Comparison of ENCODE assay signal across 20 mouse cellular contexts in genomic region chr8:120813028-120813427, GRCm38 (mm10).
DNase-seq lines count a peak whose midpoint lies in the region; ATAC-seq and TF ChIP-seq lines count a peak whose summit lies in the region.
"Had no signal": no experiment of that assay in that cellular context is flagged by ENCODE, and none has a peak within 500 bp of the region (broad histone marks: within the 10 kb centered on the region; RNA-seq: fewer than 3 reads in every experiment).

No protein-coding gene starts in this region.

- no peak for TF ChIP-seq CTCF in lung, adult 2 months (IDR thresholded peaks at IDR 0.05; ENCODE audit: insufficient read depth, low read length)

- no peak for TF ChIP-seq POLR2A in lung, adult 2 months (IDR thresholded peaks at IDR 0.05; ENCODE audit: borderline replicate concordance, extremely low read depth, low read depth, low read length)

- WGBS in lung, adult 2 months, result 22% methylated on average over 2 of the region's 2 CpGs
- whole genome bisulfite sequencing in intestine, embryonic 15.5 days, result 39% methylated on average over 2 of the region's 2 CpGs

- no peak overlapping the region for H3K9ac ChIP-seq in intestine, embryonic 15.5 days
- H3K9ac ChIP-seq: embryonic facial prominence, embryonic 13.5 days; forebrain, embryonic 12.5 days; heart, embryonic 15.5 days; hindbrain, embryonic 13.5 days had no signal

- no peak overlapping the region for H3K4me2 ChIP-seq in intestine, embryonic 15.5 days (replicated peaks)
- H3K4me2 ChIP-seq: embryonic facial prominence, embryonic 13.5 days; forebrain, embryonic 12.5 days; heart, embryonic 11.5 days; heart, embryonic 15.5 days; hindbrain, embryonic 13.5 days had no signal

- H3K27ac ChIP-seq in intestine, embryonic 15.5 days, result no peak overlapping the region
- H3K27ac ChIP-seq: embryonic facial prominence, embryonic 13.5 days; forebrain, embryonic 12.5 days; heart, embryonic 15.5 days; hindbrain, embryonic 13.5 days; hindbrain, postnatal 0 days had no signal

- peaks cover 10% of the 10 kb centered on the region for H3K4me1 ChIP-seq in lung, adult 2 months (ENCODE audit: control insufficient read depth, insufficient read depth, low read length)
- H3K4me1 ChIP-seq in intestine, embryonic 15.5 days (replicated peaks), result no peaks in the 10 kb centered on the region
- H3K4me1 ChIP-seq: forebrain, embryonic 12.5 days; hindbrain, embryonic 13.5 days had no signal

- H3K36me3 ChIP-seq in intestine, embryonic 15.5 days, result no peaks in the 10 kb centered on the region
- H3K36me3 ChIP-seq: embryonic facial prominence, embryonic 13.5 days; forebrain, embryonic 12.5 days; G1E; heart, embryonic 15.5 days; hindbrain, embryonic 13.5 days had no signal

- intact Hi-C loops in heart, postnatal 25 days (cut with DNase I), result no loop called here

- H3K9me3 ChIP-seq in intestine, embryonic 15.5 days, result no peaks in the 10 kb centered on the region
- H3K9me3 ChIP-seq: embryonic facial prominence, embryonic 13.5 days; forebrain, embryonic 12.5 days; heart, embryonic 15.5 days; hindbrain, embryonic 13.5 days had no signal

- no peaks in the 10 kb centered on the region for H3K27me3 ChIP-seq in intestine, embryonic 15.5 days (replicated peaks)
- H3K27me3 ChIP-seq: forebrain, embryonic 12.5 days had no signal

- 0 out of 2 replicates have a peak, but pooled peaks have one; percentile 25 for ATAC-seq in intestine, embryonic 15.5 days
- ATAC-seq: forebrain, embryonic 16.5 days; hindbrain, postnatal 0 days had no signal

- DNase-seq in heart, adult 11 months, result peak; percentile 95
- no peak for DNase-seq in heart, postnatal 25 days (ENCODE audit: low spot score)
- peak; percentile 44 for DNase-seq in lung, postnatal 10 days
- DNase-seq in lung, adult 2 months, result no peak
- DNase-seq in right cerebral cortex, postnatal 36 days (ENCODE audit: low spot score in 2 of 2), result no peak
- DNase-seq in retina, embryonic 14.5 days (ENCODE audit: low spot score), result no peak
- DNase-seq: adrenal gland, postnatal 14 days; cerebellum, adult 18-20 months; cerebellum, adult 9-11 months; cerebellum, postnatal 36 days; kidney, adult 8-10 months had no signal

- no peak overlapping the region for H3K4me3 ChIP-seq in lung, adult 2 months (replicated peaks; ENCODE audit: extremely low read depth, low read depth, low read length)
- H3K4me3 ChIP-seq in intestine, embryonic 15.5 days (replicated peaks), result no peak overlapping the region
- H3K4me3 ChIP-seq: embryonic facial prominence, embryonic 13.5 days; forebrain, embryonic 12.5 days; heart, embryonic 15.5 days; hindbrain, embryonic 13.5 days had no signal

Comparison
In these comparisons a context has a peak if more than half of its experiments do, and no peak if none do; other contexts are left out.
1. DNase-seq: peak in heart, adult 11 months (single experiment) and lung, postnatal 10 days (single experiment); none in heart, postnatal 25 days (single experiment), lung, adult 2 months (single experiment), right cerebral cortex, postnatal 36 days (0 of 2) and retina, embryonic 14.5 days (single experiment).